Mouse (Mus musculus) layer of hippocampus, adult 18-20 months (tissue): ENCODE data around the gene Gm26661. TPM values are rescaled to one million over a fixed set of nuclear protein-coding genes. Genes with fewer than 3 reads are reported as not detected.

Source experiments
- DNase-seq, 2 experiments: peaks; one replicate each; pipeline ENCODE4 v3.0.0; 2022; ENCODE audit warnings: low spot score in 2 of 2
- long read RNA-seq: library from polyadenylated mRNA; stranded (forward); transcript quantifications from one replicate; pipeline ENCODE4 v2.0.0, GENCODE M21; 2021
- total RNA-seq, 2 experiments: library from RNA; stranded (reverse); gene quantifications; 2 replicates each; pipeline ENCODE4 v1.2.3; 2021

Gm26661 gene
- not detected for total RNA-seq
- long read RNA-seq: 0 reads

DNA sequence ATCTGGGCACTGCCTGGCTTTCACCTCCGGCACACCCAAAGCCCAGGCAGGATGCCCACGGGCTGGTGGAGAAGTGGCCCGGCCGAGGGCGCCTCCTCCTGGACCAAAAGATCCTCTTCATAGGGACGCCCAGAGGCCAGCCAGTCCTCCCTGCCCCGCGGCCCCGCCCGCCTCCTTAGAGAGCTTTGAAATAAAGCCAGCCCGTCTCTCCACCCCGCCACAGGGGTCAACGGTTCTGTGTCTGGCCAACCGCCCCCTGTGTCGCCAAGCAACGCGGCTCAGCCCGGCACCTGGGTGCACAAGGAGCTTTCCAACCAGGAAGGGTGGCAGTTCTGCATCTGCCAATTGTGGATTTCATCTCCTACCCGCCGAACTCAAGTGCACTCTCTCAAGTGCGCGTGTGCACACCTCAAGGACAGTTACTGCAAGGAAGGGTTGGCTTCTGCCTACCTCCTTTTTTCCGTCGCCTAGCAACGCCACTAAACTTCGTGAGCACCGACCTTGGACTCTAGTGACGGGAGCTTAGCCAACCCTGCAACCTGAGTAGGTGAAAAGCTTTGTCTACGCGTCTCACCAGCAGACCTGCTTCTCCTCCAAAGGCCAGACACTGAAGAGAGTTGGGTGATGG lies at the start of gene Gm26661:
Gene Gm26661, plus strand, starts transcription at position 56 of the 628 bp plus-strand sequence.
- DNase-seq: no peak

- DNase-seq: peak in 1 of 2 experiments; percentile 70
These were observed 42.2 kb upstream of the Gm26661 start for GRCm38 (mm10) chr14:7748944-7749763.

- DNase-seq: no peak
These were observed 41.7 kb upstream of the Gm26661 start for GRCm38 (mm10) chr14:7749764-7750089.

- DNase-seq: peak; percentile 45 to 84
These were observed 25.6 kb upstream of the Gm26661 start for GRCm38 (mm10) chr14:7765569-7766314.

DNA sequence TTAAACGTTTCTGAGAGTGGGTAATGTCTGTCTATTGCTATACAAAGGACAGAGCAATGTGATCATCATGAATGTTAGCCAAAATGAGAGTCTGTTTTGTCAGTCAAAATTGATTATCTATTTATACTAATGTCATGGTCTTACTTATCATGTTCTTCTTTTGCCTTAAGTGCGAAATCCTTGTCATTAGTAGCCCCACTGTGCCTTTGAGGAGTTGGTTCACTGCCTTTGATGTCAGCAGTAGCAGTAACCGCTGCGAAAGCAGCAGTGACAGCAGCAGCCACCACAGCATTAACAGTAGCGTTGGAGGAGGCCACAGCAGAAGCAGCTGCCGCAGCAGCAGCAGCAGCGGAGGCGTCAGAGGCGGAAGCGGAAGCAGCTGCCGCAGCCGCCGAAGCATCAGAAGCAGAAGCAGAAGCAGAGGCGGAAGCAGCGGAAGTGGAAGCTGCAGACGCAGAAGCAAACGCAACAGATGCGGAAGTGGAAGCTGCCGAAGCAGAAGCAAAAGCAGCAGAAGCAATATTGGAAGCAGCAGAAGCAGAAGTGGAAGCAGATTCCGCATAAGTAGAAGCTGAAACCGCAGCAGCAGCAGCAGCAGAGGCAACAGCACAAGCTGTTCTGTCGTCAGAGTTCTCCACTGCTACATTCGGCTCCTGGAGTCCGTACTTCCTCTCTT lies 17.5 kb upstream of the Gm26661 start:
- peak; percentile 20 to 46 for DNase-seq

GRCm38 (mm10) chr14:7786073-7786472 lies 5.3 kb upstream of the Gm26661 start:
- no peak for DNase-seq

DNA sequence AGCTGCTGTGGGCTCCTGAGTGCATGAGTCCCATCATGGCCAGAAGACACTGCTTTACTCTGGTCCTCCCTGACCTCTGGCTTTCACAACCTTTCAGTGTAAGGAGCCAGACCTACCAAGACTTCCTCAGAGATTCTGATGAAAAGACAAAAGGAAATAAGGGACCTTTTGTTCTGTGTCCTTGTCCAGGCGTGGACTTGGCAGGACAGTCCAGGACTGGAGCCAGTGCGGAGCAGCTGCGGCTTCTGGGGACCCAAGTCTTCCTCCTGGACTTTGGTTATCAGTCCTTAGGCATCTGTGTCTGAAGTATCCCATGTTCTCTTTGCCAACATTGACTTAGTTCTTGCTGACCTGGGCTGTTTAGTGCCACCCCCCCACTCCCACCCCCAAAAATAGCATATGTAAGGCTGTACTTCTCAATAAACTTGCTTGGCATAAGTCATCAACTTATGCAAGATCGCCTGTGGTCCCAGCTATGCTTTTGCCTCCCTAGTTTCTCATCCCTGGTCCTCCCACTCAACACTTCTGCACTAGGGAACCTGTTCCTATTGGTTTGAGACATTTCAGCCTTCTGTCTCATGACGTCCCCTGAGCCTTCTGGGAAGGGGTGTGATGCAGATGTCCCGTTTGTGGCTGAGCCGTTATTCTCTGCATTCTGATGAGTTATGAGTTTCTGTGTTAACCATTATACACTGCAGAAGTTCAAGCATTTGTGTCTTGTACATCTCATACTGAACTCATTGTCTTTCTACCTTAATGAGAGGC lies 1.9 kb upstream of the Gm26661 start:
- DNase-seq: no peak

DNA sequence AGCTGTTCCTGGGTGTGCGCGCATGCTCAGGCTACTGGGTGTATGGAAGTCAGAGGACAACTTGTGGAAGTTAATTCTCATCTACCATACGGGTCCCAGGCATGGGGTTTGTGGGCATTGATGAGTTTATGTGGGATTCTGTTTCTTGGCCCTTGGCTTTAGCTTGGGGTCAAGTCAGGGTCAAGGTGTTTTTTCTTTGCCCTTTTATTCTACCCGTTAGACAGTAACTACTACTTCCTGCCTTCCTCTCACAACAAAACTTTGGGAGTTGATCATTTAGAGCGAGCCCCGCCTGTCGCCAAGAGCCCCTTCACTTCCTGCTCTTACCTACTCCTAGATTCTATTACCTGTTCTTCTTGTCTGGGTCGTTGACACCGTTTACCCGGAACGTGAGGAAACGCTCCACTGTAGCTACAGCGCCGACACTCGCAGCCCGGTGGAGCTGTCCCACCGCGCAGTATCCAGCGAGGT lies 291 bp upstream of the Gm26661 start:
- no peak for DNase-seq

DNA sequence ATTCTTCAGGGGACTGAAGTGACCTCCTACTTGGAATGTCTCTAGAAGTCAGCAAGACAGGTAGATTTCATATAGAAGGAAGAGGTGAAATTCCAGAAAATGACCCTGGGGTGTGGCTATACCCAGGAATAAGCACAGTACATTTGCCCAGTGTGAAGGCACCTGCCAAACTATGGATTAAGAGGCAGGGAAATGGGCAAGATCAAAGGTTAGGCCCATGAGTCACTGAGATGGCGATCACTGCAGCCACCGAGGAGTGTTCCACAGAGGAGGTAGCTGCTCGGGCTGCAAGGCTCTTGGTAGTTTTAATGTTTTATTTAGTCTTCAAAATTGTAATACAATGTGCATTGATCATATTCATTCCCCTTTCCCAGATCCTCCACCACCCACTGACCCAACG lies 4.6 kb downstream of the Gm26661 start:
- DNase-seq: no peak

GRCm38 (mm10) chr14:7800611-7801010 lies 9.2 kb downstream of the Gm26661 start:
- DNase-seq: no peak

- peak in 1 of 2 experiments; percentile 55 for DNase-seq
These were observed 10.4 kb downstream of the Gm26661 start for GRCm38 (mm10) chr14:7801831-7802230.

DNA sequence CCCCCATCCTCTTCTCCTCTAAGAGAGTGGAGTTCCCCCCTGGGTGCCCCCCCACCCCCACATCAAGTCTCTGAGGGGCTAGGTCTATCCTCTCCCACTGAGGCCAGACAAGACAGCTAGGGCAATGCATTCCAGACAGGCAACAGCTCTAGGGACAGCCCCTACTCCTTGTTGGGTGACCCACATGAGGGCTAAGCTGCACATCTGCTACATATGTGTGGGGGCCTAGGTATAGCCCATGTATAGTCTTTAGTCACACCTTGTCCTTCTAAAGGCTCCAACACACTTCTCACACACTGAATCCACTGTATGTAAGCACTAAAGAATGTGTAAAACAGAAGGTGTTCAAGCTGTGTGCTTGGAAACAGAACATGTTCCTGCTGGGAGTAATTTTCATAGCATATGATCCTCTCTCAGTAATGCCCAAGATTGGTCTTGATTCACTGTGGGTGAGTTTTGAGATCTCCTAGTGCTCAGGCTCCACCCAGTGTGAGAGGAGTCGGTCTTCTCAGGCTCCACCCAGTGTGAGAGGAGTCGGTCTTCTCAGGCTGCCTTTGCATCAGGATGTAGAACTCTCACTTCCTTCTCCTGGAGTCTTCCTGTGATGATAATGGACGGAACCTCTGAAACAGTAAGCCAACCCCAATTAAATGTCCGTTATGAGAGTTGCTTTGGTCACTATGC lies 12.6 kb downstream of the Gm26661 start:
- no peak for DNase-seq

DNA sequence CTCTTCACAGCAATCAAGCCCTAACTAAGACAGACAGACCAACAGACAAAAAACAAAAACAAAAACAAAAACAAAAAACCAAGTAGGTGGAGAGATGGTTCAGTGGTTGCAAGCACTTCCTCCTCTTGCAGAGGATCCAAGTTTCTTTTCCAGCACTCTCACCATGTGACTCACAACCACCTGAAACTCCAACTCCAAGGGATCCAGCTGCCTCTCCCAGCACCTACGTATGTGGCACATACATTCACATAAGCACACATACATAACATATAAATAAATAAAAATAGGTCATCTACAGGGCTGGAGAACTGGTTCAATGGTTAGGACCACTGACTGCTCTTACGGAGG lies 13.1 kb downstream of the Gm26661 start:
- DNase-seq: no peak

DNA sequence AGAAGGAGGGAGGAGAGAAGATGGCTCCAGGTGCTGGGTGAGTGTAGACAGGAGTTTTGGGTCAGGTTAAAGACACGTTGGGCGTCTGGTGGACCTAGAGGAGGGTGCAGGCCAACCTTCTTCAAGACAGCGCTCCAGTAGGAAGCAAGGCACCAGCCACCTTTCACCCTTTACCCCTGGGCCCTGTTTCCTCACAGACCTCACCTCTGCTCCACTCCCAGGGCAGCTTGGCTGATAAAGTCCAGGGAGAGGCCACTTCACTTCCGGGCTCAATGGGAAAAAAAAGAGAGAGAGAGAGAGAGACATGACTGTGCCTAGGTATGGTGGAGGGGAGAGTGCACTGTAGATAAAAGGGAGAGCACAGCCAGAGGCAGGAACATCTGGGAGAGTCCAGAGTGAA lies 16.3 kb downstream of the Gm26661 start:
- DNase-seq: no peak

DNA sequence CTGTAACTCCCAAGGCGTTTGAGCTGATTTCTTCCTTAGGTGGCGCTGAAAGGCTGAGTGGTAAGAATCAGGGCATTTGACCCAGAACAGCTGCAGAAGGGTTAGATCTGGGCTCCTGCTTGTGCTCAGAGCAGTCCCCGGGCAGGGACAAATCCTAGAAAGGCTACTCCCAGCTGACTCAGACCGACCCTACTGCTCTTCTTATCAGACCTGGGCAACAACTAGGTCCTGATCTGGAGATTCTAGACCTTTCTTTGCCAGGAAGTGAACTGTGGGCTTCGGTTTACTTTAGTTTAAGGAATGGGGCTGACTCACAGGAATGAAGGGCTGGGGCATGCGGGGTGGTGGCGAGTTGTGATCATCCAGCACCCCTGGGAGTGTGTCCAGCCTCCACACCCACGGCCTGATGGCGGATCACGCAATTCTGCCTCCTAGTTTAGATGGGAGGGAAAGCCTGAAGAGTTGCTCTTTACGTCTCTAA lies 17.2 kb downstream of the Gm26661 start:
- DNase-seq: no peak

GRCm38 (mm10) chr14:7809043-7809955 lies 17.9 kb downstream of the Gm26661 start:
- no peak for DNase-seq

- DNase-seq: peak; percentile 93 to 98
These were observed 26.5 kb downstream of the Gm26661 start, which contains the start of gene Flnb for GRCm38 (mm10) chr14:7817770-7818462. Gene Flnb (plus strand): TSS chr14:7817957.

DNA sequence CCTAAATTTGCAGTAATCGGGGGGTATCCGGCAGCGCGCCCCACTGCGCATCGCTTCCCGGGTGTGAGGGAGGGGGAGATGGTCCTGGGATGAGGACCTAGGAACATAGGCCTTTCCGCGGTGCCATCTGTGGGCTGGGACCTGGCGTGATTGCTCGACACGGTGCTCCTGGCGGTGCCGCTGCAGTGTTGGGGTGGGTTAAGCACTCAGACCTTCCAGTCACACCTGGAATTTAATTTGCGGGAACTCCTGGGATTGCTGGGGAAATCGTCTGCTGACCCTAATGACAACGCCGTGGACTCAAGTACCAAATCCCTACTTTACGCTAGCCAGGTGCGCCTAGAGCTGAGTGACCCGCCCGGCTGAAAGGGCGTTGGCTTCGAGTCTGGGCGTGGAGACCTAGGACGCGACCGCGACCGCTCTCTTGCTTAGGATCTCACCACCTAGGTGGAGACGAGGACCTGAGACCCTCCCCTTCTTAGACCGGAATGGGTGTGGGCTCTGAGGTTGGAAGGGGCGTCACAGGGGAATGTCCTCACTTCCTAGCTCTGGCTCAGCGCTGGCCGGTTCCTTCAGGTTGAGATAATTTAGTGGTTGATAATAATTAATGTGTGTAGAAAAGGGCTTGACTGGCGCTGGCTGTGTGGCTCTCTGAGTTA lies 27.2 kb downstream of the Gm26661 start:
- no peak for DNase-seq
